Mouse (Mus musculus) CH12.LX (cell line): ENCODE data around the gene Mgat5.

Experiments
- BHLHE40 ChIP-seq: IDR thresholded peaks from 2 replicates; pipeline ENCODE4 v1.6.1; 2011; ENCODE audit warnings: mild to moderate bottlenecking, low read depth, low read length, improper control_type of control experiment
- CTCF ChIP-seq, 2 experiments: IDR thresholded peaks in 1 of 2; conservative IDR thresholded peaks in 1 of 2; 2 replicates each; pipeline ENCODE4 v1.5.1; 2011 to 2012; ENCODE audit warnings: low read depth in 2 of 2, low read length in 2 of 2, improper control_type of control experiment in 1 of 2, inconsistent platforms in 1 of 2, mild to moderate bottlenecking in 1 of 2, moderate library complexity in 1 of 2
- ELF1 ChIP-seq: IDR thresholded peaks from 2 replicates; pipeline ENCODE4 v1.6.1; 2014; ENCODE audit warnings: low read depth, mild to moderate bottlenecking, inconsistent platforms, low read length, improper control_type of control experiment
- JUN ChIP-seq: IDR thresholded peaks from 2 replicates; pipeline ENCODE4 v1.6.1; 2011; ENCODE audit warnings: low read depth, mild to moderate bottlenecking, low read length, improper control_type of control experiment, moderate library complexity; ENCODE audit not compliant: insufficient read depth
- MAX ChIP-seq: IDR thresholded peaks from 2 replicates; pipeline ENCODE4 v1.6.1; 2011; ENCODE audit warnings: low read length, improper control_type of control experiment
- POLR2A ChIP-seq: IDR thresholded peaks from 2 replicates; pipeline ENCODE4 v1.6.1; 2011; ENCODE audit warnings: low read depth, mild to moderate bottlenecking, improper control_type of control experiment, low read length
- POLR2AphosphoS2 ChIP-seq: IDR thresholded peaks from 2 replicates; pipeline ENCODE4 v1.6.1; 2011; ENCODE audit warnings: low read depth, low read length, improper control_type of control experiment

DNA sequence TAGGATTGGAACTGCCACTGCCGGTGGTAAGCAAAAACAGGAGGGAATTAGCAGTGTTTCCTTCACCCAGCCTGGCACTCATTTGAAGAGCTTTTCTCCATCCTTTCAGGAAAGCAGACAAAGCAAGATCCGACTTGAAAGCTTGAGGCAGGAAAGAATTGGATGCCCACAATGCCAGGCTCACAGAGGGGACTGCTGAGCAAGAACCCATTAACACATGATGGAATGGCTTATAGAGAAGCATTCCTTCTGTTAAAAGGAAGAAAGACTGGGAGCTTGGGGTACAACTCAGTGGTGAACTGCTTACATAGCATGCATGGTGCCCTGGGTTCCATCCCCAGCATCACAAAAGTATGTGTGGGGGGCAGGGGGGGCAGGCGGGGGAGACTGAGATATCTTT is 80.2 kb downstream of the Mgat5 start:
- TF ChIP-seq MAX (no peak), CTCF (conservative IDR thresholded peaks at IDR 0.05 in 1 of 2, IDR thresholded peaks at IDR 0.05 in 1 of 2; ENCODE audit: low read depth in 2 of 2, low read length in 2 of 2) (no peak), JUN (no peak), POLR2A (no peak), ELF1 (no peak), BHLHE40 (no peak), POLR2AphosphoS2 (no peak)
